Mouse (Mus musculus) hindbrain, postnatal 0 days (tissue): ENCODE data around the gene Gtf2ird2. TPM values are rescaled to one million over a fixed set of nuclear protein-coding genes. Genes with fewer than 3 reads are reported as not detected.

Experiments
- ATAC-seq: fragments of 200-750 bp; cut with Nextera tagmentation; 2 replicates; pipeline ENCODE4 v1.8.0; 2017; ENCODE audit warnings: mild to moderate bottlenecking, moderate TSS enrichment, moderate library complexity
- DNase-seq: peaks from one replicate; pipeline ENCODE4 v3.0.0-alpha.2; 2015; ENCODE audit warnings: low spot score
- H3K27ac ChIP-seq: fragments of 300-500 bp; sonication (generic); 2 replicates; pipeline ENCODE4 v1.5.1; 2014; ENCODE audit warnings: mild to moderate bottlenecking
- H3K27me3 ChIP-seq: fragments of 300-500 bp; sonication (generic); 2 replicates; pipeline ENCODE4 v1.6.1; 2014; ENCODE audit warnings: low read length, mixed read lengths; ENCODE audit not compliant: insufficient read depth
- H3K36me3 ChIP-seq: fragments of 300-500 bp; sonication (generic); 2 replicates; pipeline ENCODE4 v1.6.1; 2014; ENCODE audit warnings: low read length, mixed read lengths; ENCODE audit not compliant: insufficient read depth
- H3K4me1 ChIP-seq: fragments of 300-500 bp; sonication (generic); 2 replicates; pipeline ENCODE4 v1.6.1; 2014; ENCODE audit warnings: antibody characterized with exemption, low read length, mixed read lengths; ENCODE audit not compliant: insufficient read depth
- H3K4me2 ChIP-seq: fragments of 300-500 bp; sonication (generic); 2 replicates; pipeline ENCODE4 v1.6.1; 2014; ENCODE audit warnings: low read depth, mild to moderate bottlenecking, low read length, moderate library complexity, mixed read lengths
- H3K4me3 ChIP-seq: fragments of 300-500 bp; sonication (generic); 2 replicates; pipeline ENCODE4 v1.5.1; 2014; ENCODE audit warnings: low read length
- H3K9ac ChIP-seq: fragments of 300-500 bp; sonication (generic); replicated peaks from 2 replicates; pipeline ENCODE4 v1.6.1; 2014; ENCODE audit warnings: mild to moderate bottlenecking, low read length, moderate library complexity, mixed read lengths
- H3K9me3 ChIP-seq: fragments of 300-500 bp; sonication (generic); 2 replicates; pipeline ENCODE4 v1.6.1; 2016; ENCODE audit warnings: low read length, mixed read lengths
- CTCF ChIP-seq: IDR thresholded peaks from 2 replicates; pipeline ENCODE4 v1.5.1; 2016; ENCODE audit warnings: antibody characterized with exemption, control low read depth, low read depth
- WGBS: fragments of 180-500 bp; shearing (Covaris S2); extraction: QIAGEN DNeasy Blood & Tissue Kit; methylation state at CpG from one replicate; pipeline ENCODE4 v1.1.7; 2014; 5-methylcytosine and 5-hydroxymethylcytosine counted together
- polyA plus RNA-seq: library from polyadenylated mRNA; unstranded; fragments of >200 nt; fragmentation: Nextera tagmentation; extraction: Ambion mirVana; gene quantifications from 2 replicates; pipeline ENCODE4 v1.2.1, GENCODE M21; 2015
- total RNA-seq: library from RNA; depleted of rRNA; stranded (reverse); fragments of >200 nt; gene quantifications from 2 replicates; pipeline ENCODE4 v1.2.3, GENCODE M21; 2014

Gtf2ird2 gene
- total and polyA plus RNA-seq, 2 experiments from 2014 or later, result 11.6 to 14.6 TPM

DNA sequence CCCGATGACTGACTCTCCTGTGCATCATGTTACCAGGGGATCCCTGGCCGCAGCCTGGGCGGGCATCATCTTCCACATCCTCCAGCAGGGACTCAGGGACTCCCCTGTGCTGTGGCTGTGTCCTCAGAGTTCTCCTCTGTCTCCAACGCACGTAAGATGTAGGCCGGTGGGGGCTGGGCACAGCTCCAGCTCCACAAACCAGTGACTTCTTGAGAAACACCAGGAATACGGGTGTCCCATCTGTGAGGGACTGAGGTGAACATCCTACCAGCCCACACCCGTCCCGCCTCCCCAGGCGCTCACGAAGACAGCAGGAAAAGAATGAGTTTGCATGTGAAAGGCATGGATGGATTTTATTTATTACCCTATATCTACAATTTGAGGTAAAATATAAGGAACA, 53.7 kb downstream of the Gtf2ird2 start:
- Histone ChIP-seq H3K9me3 (no peaks in the 10 kb centered on the region), H3K4me1 (0 out of 2 replicates have a peak, but pooled peaks cover 3% of the 10 kb centered on the region), H3K4me3 (no peak overlapping the region), H3K4me2 (no peak overlapping the region), H3K9ac (no peak overlapping the region), H3K36me3 (peaks cover 61% of the 10 kb centered on the region), H3K27ac (no peak overlapping the region), H3K27me3 (no peaks in the 10 kb centered on the region)
- 86% methylated on average over 11 of the region's 11 CpGs for WGBS
- no peak for TF ChIP-seq CTCF
- no peak for DNase-seq
- ATAC-seq, result no peak

DNA sequence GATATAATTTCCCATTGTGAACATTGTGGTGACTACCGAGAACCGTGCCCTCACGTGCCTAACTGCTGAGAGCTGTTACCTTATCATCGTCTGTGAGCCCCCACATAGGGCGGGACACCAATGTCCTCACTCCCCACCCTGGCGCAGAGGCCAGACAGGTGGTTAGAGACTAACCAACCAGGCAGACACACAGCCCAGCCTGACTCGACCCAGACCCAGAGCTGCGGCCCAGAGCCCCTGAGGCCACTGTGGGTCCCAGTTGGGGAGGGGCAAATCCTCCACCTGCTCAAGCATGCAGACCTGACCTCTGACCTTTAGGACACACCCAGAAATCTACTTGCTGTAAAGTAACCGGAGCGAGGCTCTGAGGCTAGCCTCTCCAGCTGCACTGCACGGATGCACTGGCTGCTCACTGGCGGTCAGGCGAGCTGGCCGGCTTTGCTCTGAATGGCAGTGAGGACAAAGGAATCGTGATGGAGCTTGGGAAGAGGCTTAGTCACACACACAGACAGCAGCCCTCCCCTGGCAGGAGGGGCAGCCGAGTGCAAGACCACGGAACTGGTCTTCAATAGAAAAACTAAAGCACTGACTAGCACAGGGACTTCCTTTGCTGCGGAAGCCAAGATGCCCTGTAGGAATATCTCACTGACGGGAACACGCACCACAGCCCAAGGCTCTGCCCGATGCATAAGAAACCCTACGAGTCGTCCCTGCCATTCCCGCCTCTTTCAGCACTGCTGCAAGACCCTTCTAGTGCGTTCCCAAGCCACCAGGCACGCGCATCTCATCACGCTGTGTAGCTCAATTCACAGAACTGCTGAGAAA, 54.3 kb downstream of the Gtf2ird2 start:
- peak overlapping the region; percentile 45 for H3K27ac ChIP-seq

DNA sequence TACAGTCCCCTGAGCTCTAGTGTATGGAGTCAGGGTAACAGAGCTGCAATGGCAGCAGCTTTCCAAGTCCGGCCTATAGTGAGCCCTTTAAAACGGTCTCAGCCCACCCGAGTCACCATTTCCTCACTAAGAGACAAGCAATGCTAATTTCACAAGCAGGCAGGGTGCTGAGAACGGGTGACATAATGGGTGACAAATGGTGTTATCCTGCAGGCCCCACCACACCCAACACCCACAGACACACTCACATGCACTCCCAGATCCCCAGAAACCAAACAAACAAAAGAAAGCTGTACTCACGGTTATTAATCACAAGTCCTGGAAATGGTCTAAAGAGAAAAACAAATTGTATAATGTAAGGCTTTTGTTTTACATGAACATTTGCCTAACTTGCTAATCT, 58.0 kb downstream of the Gtf2ird2 start:
- H3K27me3 ChIP-seq, result no peaks in the 10 kb centered on the region
- WGBS, result 79% methylated on average over 5 of the region's 5 CpGs

More for the DNA sequence above, 54.3 kb downstream of the Gtf2ird2 start:
- WGBS, result 50% methylated on average over 28 of the region's 28 CpGs
- DNase-seq (peak; percentile 59), ATAC-seq (peak; percentile 75)
- H3K4me3 ChIP-seq, result no peak overlapping the region
- H3K27me3 ChIP-seq, result no peaks in the 10 kb centered on the region
- H3K9ac ChIP-seq, result no peak overlapping the region
- no peak overlapping the region for H3K4me2 ChIP-seq
- H3K4me1 ChIP-seq, result 0 out of 2 replicates have a peak, but pooled peaks cover 3% of the 10 kb centered on the region
- peaks cover 68% of the 10 kb centered on the region for H3K36me3 ChIP-seq
- no peaks in the 10 kb centered on the region for H3K9me3 ChIP-seq
- TF ChIP-seq CTCF, result no peak

DNA sequence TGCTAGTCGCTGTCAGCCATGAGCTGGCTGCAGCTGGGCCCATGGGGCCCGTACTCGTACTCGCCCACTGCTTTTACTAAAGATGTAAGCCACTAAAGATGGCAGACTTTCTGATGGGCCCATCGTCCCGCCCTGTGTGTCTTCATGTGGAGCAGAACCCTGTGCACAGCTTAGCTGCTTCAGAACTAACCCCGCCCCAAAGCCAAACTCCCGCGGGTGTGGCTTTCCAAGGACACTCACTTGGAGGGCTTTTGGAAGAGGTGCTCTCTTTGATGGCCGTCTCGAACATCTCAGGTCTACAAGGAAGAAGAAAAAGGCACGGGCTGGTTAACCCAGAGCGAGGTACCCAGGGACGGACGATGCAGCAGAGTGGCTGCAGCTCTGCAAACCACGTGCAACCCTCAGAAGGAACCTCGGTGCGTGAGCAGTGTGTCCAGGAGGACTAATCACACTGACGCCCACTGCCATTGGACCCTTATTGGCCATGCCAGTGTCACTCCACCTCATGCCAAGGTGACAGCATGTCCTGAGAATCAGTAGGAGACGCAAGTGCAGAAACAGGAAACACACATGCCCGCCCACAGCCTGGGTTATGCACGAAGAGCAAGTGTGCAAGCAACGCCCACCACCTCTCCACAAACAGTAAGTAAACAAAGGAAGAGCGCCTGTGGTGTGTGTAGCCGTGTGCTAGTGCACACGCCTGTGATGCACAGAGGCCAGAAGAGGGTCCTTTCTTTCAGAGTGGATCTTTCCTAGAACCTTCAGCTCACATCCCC, 60.0 kb downstream of the Gtf2ird2 start:
- WGBS, result 92% methylated on average over 26 of the region's 26 CpGs
- peaks cover 98% of the 10 kb centered on the region for H3K36me3 ChIP-seq
- H3K4me2 ChIP-seq, result no peak overlapping the region
- H3K9ac ChIP-seq, result no peak overlapping the region
- no peaks in the 10 kb centered on the region for H3K27me3 ChIP-seq
- no peak overlapping the region for H3K4me3 ChIP-seq
- ATAC-seq (no peak), DNase-seq (no peak)
- no peak for TF ChIP-seq CTCF
- H3K27ac ChIP-seq, result no peak overlapping the region
- H3K4me1 ChIP-seq, result no peaks in the 10 kb centered on the region
- no peaks in the 10 kb centered on the region for H3K9me3 ChIP-seq

More for the DNA sequence above, 58.0 kb downstream of the Gtf2ird2 start:
- Histone ChIP-seq H3K4me2 (no peak overlapping the region), H3K27ac (no peak overlapping the region), H3K9me3 (no peaks in the 10 kb centered on the region), H3K36me3 (peaks cover 97% of the 10 kb centered on the region), H3K9ac (no peak overlapping the region), H3K4me1 (no peaks in the 10 kb centered on the region), H3K4me3 (no peak overlapping the region)
- ATAC-seq, result no peak
- TF ChIP-seq CTCF, result no peak
- DNase-seq, result no peak

DNA sequence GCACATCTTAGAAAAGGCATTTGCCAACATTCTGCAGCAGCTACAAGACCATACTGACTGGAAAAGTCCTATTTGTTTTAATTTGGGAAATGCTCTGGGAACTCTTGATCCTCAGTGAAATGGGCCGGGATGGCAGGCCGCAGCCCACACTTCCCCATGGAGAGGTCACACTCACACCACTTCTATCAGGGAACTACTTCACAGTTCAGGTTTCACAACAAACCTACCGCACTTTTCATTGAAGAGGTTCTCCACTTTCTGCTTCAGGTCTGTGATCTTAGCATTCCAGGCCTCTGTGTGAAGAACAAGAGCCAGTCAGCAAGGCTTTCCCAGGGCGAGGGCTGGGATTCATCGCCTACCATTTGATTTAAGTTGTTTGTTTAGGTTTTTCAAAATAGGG, 61.1 kb downstream of the Gtf2ird2 start:
- Histone ChIP-seq H3K27me3 (no peaks in the 10 kb centered on the region), H3K4me1 (no peaks in the 10 kb centered on the region), H3K9ac (no peak overlapping the region), H3K9me3 (no peaks in the 10 kb centered on the region), H3K4me2 (no peak overlapping the region), H3K27ac (no peak overlapping the region), H3K36me3 (peaks cover 99% of the 10 kb centered on the region), H3K4me3 (no peak overlapping the region)
- DNase-seq, result no peak
- ATAC-seq, result no peak
- 97% methylated on average over 5 of the region's 5 CpGs for WGBS
- TF ChIP-seq CTCF, result no peak

DNA sequence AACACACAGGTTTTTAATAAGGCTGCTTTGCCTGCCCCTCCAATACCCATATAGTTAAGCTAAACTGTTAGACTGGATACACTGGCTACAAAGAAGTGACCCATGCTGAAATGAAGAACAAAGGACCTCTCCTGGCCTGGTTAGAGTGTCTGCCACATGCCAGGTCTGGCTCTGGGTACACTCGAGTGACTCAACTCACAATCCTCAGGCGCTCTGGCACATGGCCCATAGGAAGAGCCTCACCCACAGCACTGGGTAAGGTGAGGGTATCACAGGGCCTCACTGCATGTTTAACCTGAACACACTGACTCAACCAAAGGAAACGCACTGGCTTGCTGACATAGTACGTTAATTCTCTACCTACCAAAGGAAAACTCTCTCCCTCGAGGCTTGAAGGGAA, 62.3 kb downstream of the Gtf2ird2 start:
- TF ChIP-seq CTCF, result no peak
- no peaks in the 10 kb centered on the region for H3K9me3 ChIP-seq
- no peak overlapping the region for H3K27ac ChIP-seq
- ATAC-seq (no peak), DNase-seq (no peak)
- WGBS, result 86% methylated on average over 5 of the region's 5 CpGs
- no peak overlapping the region for H3K4me3 ChIP-seq
- no peak overlapping the region for H3K4me2 ChIP-seq
- H3K9ac ChIP-seq, result no peak overlapping the region
- no peaks in the 10 kb centered on the region for H3K4me1 ChIP-seq
- no peaks in the 10 kb centered on the region for H3K27me3 ChIP-seq
- H3K36me3 ChIP-seq, result peaks cover 95% of the 10 kb centered on the region
